Mouse (Mus musculus): ENCODE results near the gene Zfp534. TPM values are rescaled to one million over a fixed set of nuclear protein-coding genes. Genes with fewer than 3 reads are reported as not detected.

The Zfp534 gene
- polyA plus RNA-seq, 1 experiment from 2014 or later, result not detected

Other genes starting within 250 kb of the Zfp534 start
- 1.8 and 2.7 TPM in 2 replicates for gene Zfp982, start 210.1 kb downstream of the Zfp534 start, polyA plus RNA-seq (2014; fragmentation: Nextera tagmentation; extraction: Ambion mirVana)
- gene Gm16503, start 162.3 kb downstream of the Zfp534 start, polyA plus RNA-seq (2014; fragmentation: Nextera tagmentation; extraction: Ambion mirVana), result 0.12 and 0.13 TPM in 2 replicates
- 0.06 TPM in 1 of 2 replicates, not detected in the other for gene Zfp985, start 149.3 kb downstream of the Zfp534 start, polyA plus RNA-seq (2014; fragmentation: Nextera tagmentation; extraction: Ambion mirVana)
- gene Zfp979, start 60.0 kb downstream of the Zfp534 start, polyA plus RNA-seq (2014; fragmentation: Nextera tagmentation; extraction: Ambion mirVana), result 1.4 and 1.8 TPM in 2 replicates
- gene Zfp984, start 107.2 kb upstream of the Zfp534 start, polyA plus RNA-seq (2014; fragmentation: Nextera tagmentation; extraction: Ambion mirVana), result 6.1 and 6.2 TPM in 2 replicates
- gene Zfp933, start 145.8 kb upstream of the Zfp534 start, polyA plus RNA-seq (2014; fragmentation: Nextera tagmentation; extraction: Ambion mirVana), result 8.4 and 12.5 TPM in 2 replicates
- gene Miip, start 166.3 kb upstream of the Zfp534 start, polyA plus RNA-seq (2014; fragmentation: Nextera tagmentation; extraction: Ambion mirVana), result 36.6 and 37.1 TPM in 2 replicates
- gene Fv1, start 166.4 kb upstream of the Zfp534 start, polyA plus RNA-seq (2014; fragmentation: Nextera tagmentation; extraction: Ambion mirVana), result 9.5 and 10.2 TPM in 2 replicates
- 33.8 and 50.1 TPM in 2 replicates for gene Mfn2, start 202.2 kb upstream of the Zfp534 start, polyA plus RNA-seq (2014; fragmentation: Nextera tagmentation; extraction: Ambion mirVana)
- 15.0 and 18.8 TPM in 2 replicates for gene Plod1, start 234.2 kb upstream of the Zfp534 start, polyA plus RNA-seq (2014; fragmentation: Nextera tagmentation; extraction: Ambion mirVana)
- 12.5 TPM in 2 replicates for gene 2510039O18Rik, start 238.3 kb upstream of the Zfp534 start, polyA plus RNA-seq (2014; fragmentation: Nextera tagmentation; extraction: Ambion mirVana)